Mouse (Mus musculus) forebrain, embryonic 15.5 days (tissue): ENCODE data around the gene Cd300ld3. TPM values are rescaled to one million over a fixed set of nuclear protein-coding genes. Genes with fewer than 3 reads are reported as not detected.
"Not testable (repeated sequence)": the region's sequence is repeated elsewhere in the genome, so short reads cannot be mapped to it uniquely, and the experiment has no call there.

Experiments
- ATAC-seq: fragments of 200-750 bp; cut with Nextera tagmentation; replicated peaks from 2 replicates; pipeline ENCODE4 v1.8.0; 2017; ENCODE audit warnings: mild to moderate bottlenecking, moderate TSS enrichment, moderate library complexity
- H3K27ac ChIP-seq: fragments of 300-500 bp; sonication (generic); replicated peaks from 2 replicates; pipeline ENCODE4 v1.5.1; 2015; ENCODE audit warnings: mild to moderate bottlenecking, inconsistent platforms
- H3K27me3 ChIP-seq: fragments of 300-500 bp; sonication (generic); 2 replicates; pipeline ENCODE4 v1.6.1; 2015; ENCODE audit warnings: inconsistent platforms
- H3K36me3 ChIP-seq: fragments of 300-500 bp; sonication (generic); 2 replicates; pipeline ENCODE4 v1.6.1; 2015; ENCODE audit warnings: mild to moderate bottlenecking, inconsistent platforms
- H3K4me1 ChIP-seq: fragments of 300-500 bp; sonication (generic); 2 replicates; pipeline ENCODE4 v1.6.1; 2015; ENCODE audit warnings: inconsistent platforms
- H3K4me2 ChIP-seq: fragments of 300-500 bp; sonication (generic); replicated peaks from 2 replicates; pipeline ENCODE4 v1.6.1; 2015; ENCODE audit warnings: mild to moderate bottlenecking, inconsistent platforms
- H3K4me3 ChIP-seq: fragments of 300-500 bp; sonication (generic); 2 replicates; pipeline ENCODE4 v1.5.1; 2015; ENCODE audit warnings: mild to moderate bottlenecking, inconsistent platforms
- H3K9ac ChIP-seq: fragments of 300-500 bp; sonication (generic); replicated peaks from 2 replicates; pipeline ENCODE4 v1.6.1; 2015; ENCODE audit warnings: mild to moderate bottlenecking, inconsistent platforms
- H3K9me3 ChIP-seq: fragments of 300-500 bp; sonication (generic); 2 replicates; pipeline ENCODE4 v1.6.1; 2016; ENCODE audit warnings: inconsistent platforms
- WGBS: fragments of 180-500 bp; shearing (Covaris S2); methylation state at CpG from one replicate; pipeline ENCODE4 v1.1.7; 2015; ENCODE audit warnings: mixed read lengths; 5-methylcytosine and 5-hydroxymethylcytosine counted together
- polyA plus RNA-seq: library from polyadenylated mRNA; unstranded; fragments of >200 nt; fragmentation: Nextera tagmentation; extraction: Ambion mirVana; gene quantifications from 2 replicates; pipeline ENCODE4 v1.2.1, GENCODE M21; 2015

The Cd300ld3 gene
- polyA plus RNA-seq, 1 experiment from 2014 or later: not detected

DNA sequence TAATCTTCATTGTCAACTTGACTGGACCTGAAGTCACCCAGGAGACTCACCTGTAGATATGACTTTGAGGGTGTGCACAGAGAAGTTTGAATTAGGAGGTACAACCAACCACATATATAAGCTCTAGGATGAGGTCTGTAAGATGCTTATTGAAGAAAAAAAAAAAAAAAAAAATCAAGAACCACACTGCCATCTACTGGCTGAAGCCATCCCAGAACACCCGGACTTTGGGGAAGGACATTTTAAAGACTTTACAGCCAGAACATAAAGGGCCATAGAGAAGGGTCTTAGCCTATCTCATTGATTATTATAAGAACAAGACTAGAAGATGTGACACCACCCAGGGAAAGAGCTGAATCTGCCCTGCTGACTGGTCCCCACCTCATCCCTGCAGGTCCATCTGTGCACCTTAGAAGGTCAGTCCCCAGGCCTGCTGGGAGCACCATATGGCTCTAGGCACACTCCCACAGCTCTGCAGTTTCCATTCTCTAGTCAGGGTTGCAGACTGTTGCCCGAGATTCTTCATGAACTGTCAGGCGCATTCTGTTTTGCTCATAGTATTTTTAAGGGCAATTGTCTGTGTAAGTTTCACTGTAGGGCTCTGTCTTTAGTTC lies 1.2 kb upstream of the Cd300ld3 start:
- 52% methylated on average over 3 of the region's 3 CpGs for WGBS
- no peak overlapping the region for H3K4me3 ChIP-seq
- H3K9me3 ChIP-seq: no peaks in the 10 kb centered on the region
- no peaks in the 10 kb centered on the region for H3K27me3 ChIP-seq
- ATAC-seq: no peak
- no peak overlapping the region for H3K27ac ChIP-seq
- H3K4me2 ChIP-seq: no peak overlapping the region
- H3K4me1 ChIP-seq: no peaks in the 10 kb centered on the region
- no peaks in the 10 kb centered on the region for H3K36me3 ChIP-seq
- H3K9ac ChIP-seq: no peak overlapping the region

DNA sequence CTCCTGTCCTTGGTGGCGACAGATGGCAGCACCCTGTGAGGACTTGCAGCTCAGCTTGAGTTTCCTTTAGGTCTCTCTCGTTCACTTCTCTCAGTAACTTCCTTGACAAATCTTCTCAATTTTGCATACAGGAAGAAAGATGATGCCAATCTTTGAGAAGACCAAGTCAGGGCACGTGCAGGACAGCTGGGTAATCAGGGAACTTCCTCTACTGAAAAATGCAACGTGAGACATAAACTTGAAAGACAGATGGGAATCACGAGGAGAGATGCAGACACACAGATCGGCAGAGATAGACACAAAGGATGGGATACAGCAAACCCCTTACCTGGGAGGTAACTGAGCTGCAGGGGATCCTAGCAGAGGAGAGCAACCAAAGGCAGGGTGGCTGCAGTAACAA lies 10.5 kb downstream of the Cd300ld3 start, which contains the start of gene Cd300ld5:
Gene Cd300ld5, minus strand, starts transcription at position 101 of the 400 bp plus-strand sequence.
- H3K36me3 ChIP-seq, H3K4me3 ChIP-seq, H3K9ac ChIP-seq, H3K27ac ChIP-seq, H3K27me3 ChIP-seq, H3K4me2 ChIP-seq, H3K9me3 ChIP-seq, H3K4me1 ChIP-seq, ATAC-seq: not testable (repeated sequence)
- WGBS: no CpG with 5 or more reads among the region's 6 CpGs

DNA sequence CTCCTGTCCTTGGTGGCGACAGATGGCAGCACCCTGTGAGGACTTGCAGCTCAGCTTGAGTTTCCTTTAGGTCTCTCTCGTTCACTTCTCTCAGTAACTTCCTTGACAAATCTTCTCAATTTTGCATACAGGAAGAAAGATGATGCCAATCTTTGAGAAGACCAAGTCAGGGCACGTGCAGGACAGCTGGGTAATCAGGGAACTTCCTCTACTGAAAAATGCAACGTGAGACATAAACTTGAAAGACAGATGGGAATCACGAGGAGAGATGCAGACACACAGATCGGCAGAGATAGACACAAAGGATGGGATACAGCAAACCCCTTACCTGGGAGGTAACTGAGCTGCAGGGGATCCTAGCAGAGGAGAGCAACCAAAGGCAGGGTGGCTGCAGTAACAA lies 21.3 kb downstream of the Cd300ld3 start, which contains the start of gene Cd300ld4:
Gene Cd300ld4, minus strand, starts transcription at position 101 of the 400 bp plus-strand sequence.
- ATAC-seq, H3K27me3 ChIP-seq, H3K27ac ChIP-seq, H3K9me3 ChIP-seq, H3K4me1 ChIP-seq, H3K36me3 ChIP-seq, H3K4me2 ChIP-seq, H3K4me3 ChIP-seq, H3K9ac ChIP-seq: not testable (repeated sequence)
- no CpG with 5 or more reads among the region's 6 CpGs for WGBS

DNA sequence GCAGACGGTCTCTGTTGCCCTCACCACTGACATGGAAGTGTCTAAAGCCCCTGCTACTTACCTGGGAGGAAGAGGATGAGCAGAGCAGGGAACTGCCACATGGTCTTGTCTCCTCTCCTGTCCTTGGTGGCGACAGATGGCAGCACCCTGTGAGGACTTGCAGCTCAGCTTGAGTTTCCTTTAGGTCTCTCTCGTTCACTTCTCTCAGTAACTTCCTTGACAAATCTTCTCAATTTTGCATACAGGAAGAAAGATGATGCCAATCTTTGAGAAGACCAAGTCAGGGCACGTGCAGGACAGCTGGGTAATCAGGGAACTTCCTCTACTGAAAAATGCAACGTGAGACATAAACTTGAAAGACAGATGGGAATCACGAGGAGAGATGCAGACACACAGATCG lies 32.1 kb downstream of the Cd300ld3 start, which contains the start of gene Cd300ld2:
Gene Cd300ld2, minus strand, starts transcription at position 101 of the 400 bp plus-strand sequence.
- H3K4me1 ChIP-seq, H3K4me3 ChIP-seq, H3K27me3 ChIP-seq, H3K4me2 ChIP-seq, H3K9me3 ChIP-seq, H3K27ac ChIP-seq, H3K9ac ChIP-seq, ATAC-seq, H3K36me3 ChIP-seq: not testable (repeated sequence)
- WGBS: no CpG with 5 or more reads among the region's 7 CpGs

DNA sequence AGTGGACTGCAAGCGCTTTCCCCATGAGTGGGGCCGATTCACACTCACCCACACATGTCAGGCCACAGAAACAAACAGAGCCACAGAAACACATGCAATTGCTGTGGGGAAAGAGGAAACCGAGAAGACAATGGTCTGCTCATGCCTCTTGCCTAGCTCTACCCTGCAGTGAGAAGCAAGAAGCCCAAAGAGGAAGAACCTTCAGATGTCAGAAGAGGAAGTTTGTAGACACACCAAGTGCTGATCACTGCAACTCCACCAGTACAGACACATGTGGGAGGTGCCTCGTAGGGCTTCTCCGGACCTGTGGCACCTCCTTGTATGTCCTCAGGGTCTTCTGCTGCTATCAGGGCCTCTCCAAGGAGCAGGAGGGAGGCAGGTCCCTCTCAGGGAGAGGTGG lies 44.1 kb downstream of the Cd300ld3 start:
- Histone ChIP-seq H3K4me1 (no peaks in the 10 kb centered on the region), H3K9me3 (no peaks in the 10 kb centered on the region), H3K27me3 (no peaks in the 10 kb centered on the region), H3K9ac (no peak overlapping the region), H3K4me3 (no peak overlapping the region), H3K4me2 (no peak overlapping the region), H3K27ac (no peak overlapping the region), H3K36me3 (no peaks in the 10 kb centered on the region)
- 88% methylated on average over 5 of the region's 5 CpGs for WGBS
- ATAC-seq: no peak

DNA sequence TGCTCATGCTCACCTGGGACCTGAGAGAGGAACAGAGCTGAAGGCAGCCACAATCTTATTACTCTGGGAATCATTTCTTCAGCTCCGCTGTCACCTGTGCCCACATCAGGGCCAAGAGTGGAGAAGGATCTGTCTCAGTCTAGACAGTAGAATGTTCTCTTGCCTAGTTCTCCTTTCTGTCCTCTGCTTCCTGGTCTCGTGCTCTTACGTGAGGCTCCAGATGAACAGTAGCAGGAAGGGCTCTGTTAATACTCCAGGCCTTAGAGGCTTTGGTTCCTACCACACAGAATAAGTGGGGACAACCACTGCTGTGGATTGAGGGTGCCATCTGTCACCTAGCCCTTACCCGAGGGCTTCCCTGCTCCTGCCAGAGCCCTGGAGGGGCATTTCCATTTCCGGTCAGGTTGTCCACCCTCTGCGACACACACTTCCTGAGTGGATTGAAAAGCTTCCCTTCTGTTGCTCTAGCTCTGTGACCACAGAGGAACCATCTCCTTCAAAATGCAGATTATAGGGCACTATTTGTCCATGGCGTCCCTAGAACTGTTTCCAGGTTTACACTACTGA lies 46.7 kb downstream of the Cd300ld3 start, which contains the start of gene Cd300c2:
Gene Cd300c2, minus strand, starts transcription at position 407 of the 567 bp plus-strand sequence.
- Histone ChIP-seq H3K27ac (no peak within 1 kb of the TSS), H3K36me3 (no peaks in the 10 kb centered on the region), H3K9me3 (no peaks in the 10 kb centered on the region), H3K27me3 (no peaks in the 10 kb centered on the region), H3K4me2 (no peak within 1 kb of the TSS), H3K4me3 (no peak within 1 kb of the TSS), H3K4me1 (no peaks in the 10 kb centered on the region), H3K9ac (no peak within 1 kb of the TSS)
- ATAC-seq: no peak
- 89% methylated on average over 7 of the region's 7 CpGs for WGBS

Other genes starting within 250 kb of the Cd300ld3 start
- gene Gpr142, start 249.5 kb downstream of the Cd300ld3 start, polyA plus RNA-seq: not detected in 2 replicates
- 6.0 and 6.2 TPM in 2 replicates for gene Gprc5c, start 197.3 kb downstream of the Cd300ld3 start, polyA plus RNA-seq
- 0.46 and 0.88 TPM in 2 replicates for gene Cd300a, start 158.4 kb downstream of the Cd300ld3 start, polyA plus RNA-seq
- 0.20 TPM in 1 of 2 replicates, not detected in the other for gene Cd300lb, start 114.0 kb downstream of the Cd300ld3 start, polyA plus RNA-seq
- gene Cd300c, start 79.3 kb downstream of the Cd300ld3 start, polyA plus RNA-seq: not detected in 2 replicates
- 0.08 TPM in 1 of 2 replicates, not detected in the other for gene Cd300ld, start 58.5 kb downstream of the Cd300ld3 start, polyA plus RNA-seq
- gene Cd300c2, start 46.5 kb downstream of the Cd300ld3 start, polyA plus RNA-seq: 1.2 and 1.6 TPM in 2 replicates
- not detected in 2 replicates for gene Cd300ld2, start 32.2 kb downstream of the Cd300ld3 start, polyA plus RNA-seq
- not detected in 2 replicates for gene Cd300ld4, start 21.4 kb downstream of the Cd300ld3 start, polyA plus RNA-seq
- not detected in 2 replicates for gene Cd300ld5, start 10.6 kb downstream of the Cd300ld3 start, polyA plus RNA-seq
- 0.09 TPM in 1 of 2 replicates, not detected in the other for gene Cd300e, start 13.8 kb upstream of the Cd300ld3 start, polyA plus RNA-seq
- gene Rab37, start 43.0 kb upstream of the Cd300ld3 start, polyA plus RNA-seq: 0.80 and 1.0 TPM in 2 replicates
- 0.10 TPM in 1 of 2 replicates, not detected in the other for gene Cd300lf, start 85.6 kb upstream of the Cd300ld3 start, polyA plus RNA-seq
- 45.8 and 50.5 TPM in 2 replicates for gene Slc9a3r1, start 114.9 kb upstream of the Cd300ld3 start, polyA plus RNA-seq
- gene Tmem104, start 139.1 kb upstream of the Cd300ld3 start, polyA plus RNA-seq: 10.8 and 12.4 TPM in 2 replicates
- gene Nat9, start 139.4 kb upstream of the Cd300ld3 start, polyA plus RNA-seq: 19.0 and 24.1 TPM in 2 replicates
- gene Grin2c, start 218.8 kb upstream of the Cd300ld3 start, polyA plus RNA-seq: 0.22 and 0.23 TPM in 2 replicates
- gene Fdxr, start 228.6 kb upstream of the Cd300ld3 start, polyA plus RNA-seq: 23.9 and 24.0 TPM in 2 replicates
- gene Fads6, start 249.3 kb upstream of the Cd300ld3 start, polyA plus RNA-seq: 0.37 TPM in 2 replicates